Mouse (Mus musculus) left cerebral cortex, postnatal 4 days (tissue): Measurements from ENCODE around the gene Slc24a3. TPM values are rescaled to one million over a fixed set of nuclear protein-coding genes. Genes with fewer than 3 reads are reported as not detected.

Experiments used
- DNase-seq: peaks from one replicate; pipeline ENCODE4 v3.0.0-alpha.2; 2022
- intact Hi-C: fragments of 180-260 bp; cut with DNase I; formaldehyde crosslinking; loops from one replicate; pipeline ENCODE4 v1.15.1; 2025
- total RNA-seq, 2 experiments: library from RNA; stranded (reverse); gene quantifications; 2 replicates each; pipeline ENCODE4 v1.2.3; 2021

Gene Slc24a3
- total RNA-seq = 10 to 100 TPM; 74.8 to 87.6 TPM

- intact Hi-C loops = loop anchor here (5.0 to 10.0 kb wide), 3 partner anchors 127 to 531 kb away; no protein-coding TSS in a partner anchor
- DNase-seq = peak; percentile 91
These were observed at the start of gene Slc24a3 for GRCm38 (mm10) chr2:145167664-145168360. Gene Slc24a3, plus strand, starts transcription at chr2:145167754.

DNA sequence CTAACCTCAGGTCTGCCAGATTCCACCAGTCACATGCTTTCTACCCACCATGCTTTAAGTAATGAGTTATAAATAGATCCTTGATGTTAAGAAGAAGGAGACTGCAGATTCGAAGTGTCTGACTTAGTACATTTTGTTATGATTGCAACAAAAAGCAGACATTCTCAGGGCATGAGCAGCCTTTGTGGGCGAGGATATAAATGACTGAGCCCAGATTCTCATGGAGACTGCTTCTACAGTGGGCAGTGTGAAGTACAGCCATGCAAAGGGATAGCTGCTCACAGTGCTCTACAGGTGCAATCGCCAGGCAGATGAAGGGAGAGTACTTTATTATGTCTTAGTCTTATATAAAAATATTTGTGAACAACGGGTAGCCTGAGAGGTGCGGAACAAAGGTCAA lies 49.8 kb upstream of the Slc24a3 start:
- DNase-seq = no peak
- intact Hi-C loops = no loop called here

- intact Hi-C loops = no loop called here
- DNase-seq = no peak
These were observed 39.8 kb upstream of the Slc24a3 start for GRCm38 (mm10) chr2:145127747-145128146.

DNA sequence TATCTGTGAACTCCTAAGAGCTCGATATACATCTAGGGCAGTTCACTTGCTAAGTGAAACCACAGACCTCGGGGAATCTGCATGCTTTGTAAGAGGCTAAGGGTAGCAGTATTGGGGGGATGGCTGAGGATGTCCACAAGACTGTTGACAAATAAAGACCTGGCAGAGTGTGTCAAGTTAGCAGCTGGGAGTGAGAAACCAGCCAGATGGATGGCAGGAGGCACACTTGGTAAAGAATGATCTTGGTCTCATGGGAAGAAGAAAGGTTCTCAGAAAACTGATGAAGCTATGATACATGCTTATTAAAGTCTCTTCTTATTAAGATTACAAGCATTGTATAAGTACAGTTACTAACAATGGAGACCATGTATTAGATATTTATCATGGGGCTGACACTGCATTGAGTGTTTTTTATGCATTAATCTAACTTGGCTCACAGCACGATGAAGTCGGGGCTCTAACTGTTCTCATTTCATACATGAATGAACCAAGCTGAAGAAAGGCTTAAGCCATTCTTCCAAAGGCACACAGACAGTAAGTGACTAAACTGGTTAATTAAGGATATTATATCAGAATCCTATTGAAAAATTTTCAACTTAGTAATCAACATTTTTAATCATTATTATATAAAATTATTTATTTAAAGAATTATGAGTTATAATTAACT lies 30.8 kb upstream of the Slc24a3 start:
- intact Hi-C loops = no loop called here
- DNase-seq = peak; percentile 58

GRCm38 (mm10) chr2:145150407-145150806 lies 17.1 kb upstream of the Slc24a3 start:
- no peak for DNase-seq
- intact Hi-C loops = no loop called here

DNA sequence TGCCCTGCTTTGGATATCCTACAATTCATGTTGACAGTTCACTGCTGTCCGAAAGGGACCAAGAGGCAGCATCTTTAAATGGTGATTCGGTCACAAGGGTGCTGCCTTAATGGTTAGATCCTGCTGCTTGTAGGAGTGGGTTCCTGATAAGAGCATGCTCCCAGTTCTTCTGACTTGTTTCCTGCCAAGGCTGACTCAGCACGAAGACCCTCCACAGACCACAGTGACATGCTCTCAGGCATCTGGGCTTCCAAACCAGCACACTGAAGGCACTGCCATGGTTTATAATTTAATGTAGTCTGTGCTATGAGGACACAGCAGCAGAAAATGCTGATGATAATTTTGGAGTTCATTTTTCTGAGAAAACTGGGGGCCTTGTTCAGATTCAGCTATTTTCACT lies 16.7 kb upstream of the Slc24a3 start:
- intact Hi-C loops = no loop called here
- no peak for DNase-seq

DNA sequence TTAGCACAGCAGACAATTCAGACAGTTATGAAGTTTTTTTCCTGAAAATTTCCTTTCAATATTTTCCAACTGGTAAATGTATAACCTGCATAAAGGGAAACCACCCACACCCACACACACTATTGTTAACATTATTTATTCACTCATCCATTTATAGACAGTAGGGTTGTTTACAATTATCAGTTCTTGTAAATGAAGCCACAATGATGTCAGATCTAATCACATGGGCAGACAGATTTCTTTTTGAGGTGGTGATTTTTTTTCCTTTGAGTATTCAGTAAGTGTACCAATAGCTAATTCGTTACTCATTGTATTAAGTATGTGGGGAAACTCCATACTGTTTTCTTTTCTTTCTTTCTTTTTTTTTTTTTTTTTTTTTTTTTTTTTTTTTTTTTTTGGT lies 15.3 kb upstream of the Slc24a3 start:
- DNase-seq = no peak
- intact Hi-C loops = no loop called here

DNA sequence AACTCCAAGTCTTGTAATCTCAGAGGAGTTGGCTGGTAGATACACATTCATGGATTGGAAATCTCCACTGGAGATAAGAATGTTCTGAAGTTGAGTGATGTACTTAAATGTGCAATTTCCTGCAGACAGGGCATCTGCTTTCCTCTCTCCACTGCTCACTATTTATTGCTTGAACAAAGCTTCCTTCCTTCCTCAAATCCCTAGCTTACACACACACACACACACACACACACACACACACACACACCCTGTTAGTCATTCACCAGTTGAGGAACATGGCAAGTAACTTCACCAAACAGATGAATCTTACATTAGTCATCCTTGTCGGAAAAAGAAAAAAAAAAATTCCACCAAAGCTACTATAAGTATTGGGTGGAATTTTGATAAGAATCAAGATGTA lies 8.6 kb upstream of the Slc24a3 start:
- DNase-seq = no peak
- intact Hi-C loops = no loop called here

DNA sequence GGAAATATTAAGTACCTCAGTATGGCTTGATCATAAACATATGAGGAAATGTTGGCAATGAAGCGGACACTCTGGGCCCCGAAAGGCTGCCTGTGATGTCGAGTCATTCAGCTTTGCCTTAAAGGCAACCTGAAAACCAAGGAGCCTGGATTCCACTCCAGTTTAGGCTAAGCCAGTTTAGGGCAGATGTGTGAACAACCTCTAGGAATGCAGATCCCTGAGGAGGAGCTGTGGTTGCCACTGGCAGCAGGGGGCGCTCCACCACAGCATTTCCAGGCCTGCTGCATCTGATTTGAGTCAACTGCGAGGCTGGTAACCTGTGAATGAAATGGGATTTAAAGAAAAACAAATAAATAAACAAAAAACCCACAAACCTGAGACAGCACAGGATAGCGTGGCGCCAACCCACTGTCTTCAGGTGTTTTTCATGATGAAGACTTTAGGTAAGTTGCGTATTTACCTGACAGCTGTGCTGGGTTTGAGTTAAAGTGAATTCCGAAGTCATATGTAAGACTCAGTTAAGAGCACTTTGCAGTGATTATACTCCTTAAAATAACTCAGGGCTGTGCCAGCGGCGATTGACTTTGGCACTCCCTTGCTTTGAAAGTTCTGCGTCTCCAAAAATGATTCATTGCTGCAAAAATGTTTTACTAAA lies 6.4 kb upstream of the Slc24a3 start:
- intact Hi-C loops = loop anchor here (2.0 to 10.0 kb wide), 2 partner anchors 134 to 428 kb away; no protein-coding TSS in a partner anchor
- peak; percentile 88 for DNase-seq

DNA sequence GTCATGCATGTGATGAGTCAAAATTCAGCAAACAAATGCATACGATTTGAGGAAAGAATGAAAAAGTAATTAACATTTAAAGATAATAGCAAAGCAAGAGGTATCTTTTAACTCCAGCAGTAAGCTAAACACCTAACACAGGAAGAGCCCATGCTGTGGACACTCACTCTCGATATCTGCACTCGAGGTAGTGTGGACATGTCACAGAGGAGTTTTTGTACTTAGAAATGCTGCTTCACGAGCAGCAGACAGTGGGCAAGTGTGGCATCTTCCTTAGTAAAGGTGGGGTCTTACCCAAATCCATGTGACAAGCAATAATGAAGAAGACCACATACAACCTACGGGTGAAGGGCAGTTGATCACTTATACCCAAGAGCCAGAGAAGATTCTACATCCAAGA lies 3.5 kb upstream of the Slc24a3 start:
- intact Hi-C loops = loop anchor here (10.0 kb wide), 1 partner anchor 131 kb away; no protein-coding TSS in a partner anchor
- DNase-seq = no peak

DNA sequence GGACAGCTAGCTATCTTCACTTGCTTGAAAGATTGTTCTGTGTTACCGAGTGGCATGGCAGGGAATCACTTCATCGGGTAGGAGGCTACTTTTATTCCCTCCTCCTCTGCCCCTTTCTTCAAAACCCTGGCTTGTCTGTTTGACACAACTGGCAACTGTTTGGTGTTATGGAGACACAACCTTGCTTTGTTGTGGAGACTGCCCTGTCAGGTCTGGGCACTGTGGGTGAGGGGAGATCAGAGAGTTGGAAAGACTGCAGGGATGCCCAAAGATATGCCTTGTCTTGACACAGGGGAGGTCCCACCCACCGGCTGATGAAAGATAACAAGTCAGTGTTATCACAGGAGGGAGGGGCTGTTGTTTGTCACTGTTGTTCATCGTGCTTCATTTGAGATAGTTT lies 3.0 kb upstream of the Slc24a3 start:
- intact Hi-C loops = loop anchor here (10.0 kb wide), 1 partner anchor 130 kb away; no protein-coding TSS in a partner anchor
- DNase-seq = no peak

- no peak for DNase-seq
- intact Hi-C loops = loop anchor here (5.0 to 10.0 kb wide), 3 partner anchors 130 to 528 kb away; no protein-coding TSS in a partner anchor
These were observed 2.5 kb upstream of the Slc24a3 start for GRCm38 (mm10) chr2:145165076-145165475.

DNA sequence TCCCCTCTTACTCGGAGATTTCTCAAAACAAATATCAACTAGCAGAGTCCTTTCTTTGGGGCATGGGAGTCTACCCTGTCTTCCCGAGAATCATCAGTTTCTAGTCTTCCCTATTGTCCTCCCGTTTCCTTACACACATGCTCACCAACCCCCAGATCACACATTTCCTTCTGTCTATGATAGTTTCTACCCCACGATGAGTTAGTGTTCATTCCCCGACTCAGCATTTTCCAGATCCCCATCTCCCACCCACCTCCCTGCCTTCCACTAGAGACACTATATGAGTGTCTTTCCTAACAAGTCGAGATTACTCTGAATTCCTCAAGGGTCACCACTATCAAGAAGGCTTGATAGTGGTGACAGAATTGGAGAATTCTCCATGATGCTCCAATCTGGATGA lies 1.7 kb upstream of the Slc24a3 start:
- DNase-seq = no peak
- intact Hi-C loops = loop anchor here (5.0 to 10.0 kb wide), 3 partner anchors 129 to 529 kb away; no protein-coding TSS in a partner anchor

DNA sequence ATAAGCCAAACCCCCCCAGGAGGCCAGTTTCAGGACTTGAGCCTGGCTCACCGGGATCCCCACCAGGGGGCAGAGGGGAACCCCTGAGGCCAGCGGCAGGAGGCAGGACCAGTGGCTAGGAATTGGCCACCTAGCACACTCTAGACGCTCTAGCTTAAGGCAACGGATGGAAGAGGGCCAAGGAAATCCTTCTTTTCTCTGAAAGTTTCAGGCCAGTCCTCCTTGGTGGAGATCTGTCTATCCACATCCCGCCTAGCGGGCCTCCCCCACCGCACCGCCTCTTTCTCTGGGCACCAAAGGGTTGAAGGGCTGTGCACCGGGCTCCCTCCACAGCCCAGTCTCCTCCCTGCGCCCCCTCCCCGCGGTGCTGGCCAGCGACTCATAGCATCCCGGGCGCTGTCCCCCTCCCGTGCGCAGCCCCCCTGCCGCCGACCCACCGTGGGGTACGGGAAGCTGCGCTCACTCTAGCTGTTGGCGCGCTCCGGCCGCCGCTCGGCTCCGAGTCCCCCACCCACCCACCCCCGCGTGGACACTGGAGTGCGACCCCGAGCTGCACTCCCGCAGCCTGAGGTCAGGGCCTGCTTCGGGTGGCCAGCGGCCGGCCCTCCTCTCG lies 397 bp upstream of the Slc24a3 start:
- intact Hi-C loops = loop anchor here (5.0 to 10.0 kb wide), 3 partner anchors 128 to 530 kb away; no protein-coding TSS in a partner anchor
- DNase-seq = peak; percentile 75

- peak; percentile 6 for DNase-seq
- intact Hi-C loops = loop anchor here (5.0 to 10.0 kb wide), 3 partner anchors 126 to 531 kb away; no protein-coding TSS in a partner anchor
These were observed 934 bp downstream of the Slc24a3 start for GRCm38 (mm10) chr2:145168405-145168971.

DNA sequence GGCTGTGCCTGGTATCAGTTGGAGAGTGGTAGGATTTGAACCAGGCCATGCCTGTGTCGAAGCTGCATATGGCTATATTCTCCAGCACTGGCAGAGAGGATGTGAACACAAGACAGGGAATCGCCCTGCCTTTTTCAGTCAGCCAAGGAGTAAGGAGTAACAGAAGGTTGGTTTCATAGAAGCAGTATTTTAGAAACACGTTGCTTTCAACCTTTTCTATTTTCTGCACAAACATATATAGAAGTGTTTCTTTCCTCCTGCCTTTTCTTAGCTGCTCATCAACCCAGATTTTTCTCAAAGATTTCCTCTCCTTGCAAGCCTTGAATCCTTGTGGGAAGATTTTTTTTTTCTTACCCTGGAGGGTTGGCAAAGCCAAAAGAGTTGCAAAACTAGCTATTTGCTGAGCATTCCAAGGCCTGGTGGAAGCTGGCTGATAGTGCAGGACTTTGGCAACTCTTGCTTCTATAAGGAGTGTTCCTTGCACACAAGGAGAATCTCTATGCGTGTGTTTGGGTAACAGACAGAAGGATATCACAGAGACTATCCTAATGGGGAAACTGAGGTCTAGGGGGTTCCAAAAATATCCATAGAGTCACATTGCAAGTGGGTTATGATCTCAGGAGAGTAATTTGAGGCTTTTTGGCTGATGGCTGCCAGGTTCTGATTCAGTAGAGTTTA lies 5.6 kb downstream of the Slc24a3 start:
- intact Hi-C loops = no loop called here
- no peak for DNase-seq

DNA sequence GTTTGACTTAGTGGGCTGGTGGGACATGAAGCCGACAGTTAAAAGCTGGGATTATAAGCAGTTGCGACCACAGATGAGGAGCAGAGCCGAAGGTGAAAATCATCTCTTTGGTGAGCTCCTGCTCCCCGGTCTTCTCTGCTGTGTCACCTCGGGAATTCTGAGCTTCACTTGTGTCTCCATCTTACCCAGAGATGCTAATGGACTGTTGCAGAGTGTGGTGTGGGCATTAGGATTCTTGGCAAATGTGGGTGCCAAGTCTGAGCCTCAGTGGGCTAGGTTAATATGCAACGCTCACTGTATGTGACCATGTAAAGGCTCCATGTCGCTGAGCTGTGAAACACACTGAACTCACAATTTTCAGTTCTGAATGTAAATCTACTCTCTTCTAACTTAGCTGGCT lies 7.5 kb downstream of the Slc24a3 start:
- DNase-seq = no peak
- intact Hi-C loops = no loop called here

- intact Hi-C loops = no loop called here
- no peak for DNase-seq
These were observed 14.9 kb downstream of the Slc24a3 start for GRCm38 (mm10) chr2:145182410-145182809.

- intact Hi-C loops = no loop called here
- no peak for DNase-seq
These were observed 21.3 kb downstream of the Slc24a3 start for GRCm38 (mm10) chr2:145188828-145189227.

- intact Hi-C loops = no loop called here
- no peak for DNase-seq
These were observed 28.5 kb downstream of the Slc24a3 start for GRCm38 (mm10) chr2:145196043-145196442.
